Mouse (Mus musculus) gastrocnemius, postnatal 4 days (tissue): ENCODE data around the gene Gse1. TPM values are rescaled to one million over a fixed set of nuclear protein-coding genes. Genes with fewer than 3 reads are reported as not detected.
A peak's percentile ranks its signal among the peaks of the same experiment; 100 is the strongest.
"Not testable (repeated sequence)": the region's sequence is repeated elsewhere in the genome, so short reads cannot be mapped to it uniquely, and the experiment has no call there.

Experiments used
- DNase-seq, 2 experiments: peaks; one replicate each; pipeline ENCODE4 v3.0.0; 2021 to 2022; ENCODE audit warnings: low spot score in 2 of 2, mixed read lengths in 2 of 2
- total RNA-seq, 2 experiments: library from RNA; stranded (reverse); gene quantifications; 2 replicates each; pipeline ENCODE4 v1.2.3; 2021

Gene Gse1
- total RNA-seq, 2 experiments from 2014 or later, result 45.9 to 48.7 TPM

DNA sequence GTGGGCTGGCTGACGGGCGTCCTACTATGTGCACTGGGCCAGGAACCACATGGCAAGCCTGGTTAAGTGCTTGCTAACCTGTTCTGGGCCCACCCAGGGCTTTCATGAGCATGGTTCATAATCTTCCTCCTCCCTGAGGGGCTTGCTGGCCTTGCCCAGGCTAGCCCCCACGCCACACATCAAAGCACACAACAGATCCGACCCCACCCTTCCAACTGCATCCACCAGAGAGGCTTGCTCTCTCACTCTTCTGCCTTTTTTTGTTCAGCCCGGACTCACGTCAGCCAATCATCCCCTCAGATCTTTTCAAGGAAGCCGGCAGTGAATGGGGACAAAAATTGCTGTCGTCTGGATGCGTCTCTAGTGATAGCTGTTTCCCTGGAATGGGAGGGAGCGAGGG, 112.9 kb downstream of the Gse1 start:
- DNase-seq, result no peak

GRCm38 (mm10) chr8:120342847-120343548, 114.7 kb downstream of the Gse1 start:
- DNase-seq, result no peak

- no peak for DNase-seq
Observed at GRCm38 (mm10) chr8:120343582-120343981, 115.3 kb downstream of the Gse1 start.

DNA sequence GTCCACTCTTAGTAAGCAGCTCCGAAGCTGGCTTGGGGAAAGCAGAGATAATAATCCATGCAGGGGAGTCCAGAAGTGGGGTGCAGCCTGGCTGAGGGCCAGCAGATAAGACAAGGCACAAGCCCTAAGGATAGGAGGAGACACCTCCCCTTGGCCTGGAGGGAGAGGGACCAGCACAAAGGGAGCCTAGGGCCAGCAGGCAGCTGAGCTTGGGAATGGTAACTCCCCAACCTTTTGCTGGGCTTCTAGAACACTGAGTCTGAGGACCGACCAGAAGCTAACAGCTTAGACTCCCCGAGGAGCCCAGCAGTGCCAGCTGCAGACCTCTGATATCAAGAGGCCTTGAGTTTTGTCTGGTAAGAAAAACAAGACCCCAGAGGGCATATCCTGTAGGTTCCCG, 115.9 kb downstream of the Gse1 start:
- no peak for DNase-seq

- no peak for DNase-seq
Observed at GRCm38 (mm10) chr8:120344583-120344982, 116.3 kb downstream of the Gse1 start.

DNA sequence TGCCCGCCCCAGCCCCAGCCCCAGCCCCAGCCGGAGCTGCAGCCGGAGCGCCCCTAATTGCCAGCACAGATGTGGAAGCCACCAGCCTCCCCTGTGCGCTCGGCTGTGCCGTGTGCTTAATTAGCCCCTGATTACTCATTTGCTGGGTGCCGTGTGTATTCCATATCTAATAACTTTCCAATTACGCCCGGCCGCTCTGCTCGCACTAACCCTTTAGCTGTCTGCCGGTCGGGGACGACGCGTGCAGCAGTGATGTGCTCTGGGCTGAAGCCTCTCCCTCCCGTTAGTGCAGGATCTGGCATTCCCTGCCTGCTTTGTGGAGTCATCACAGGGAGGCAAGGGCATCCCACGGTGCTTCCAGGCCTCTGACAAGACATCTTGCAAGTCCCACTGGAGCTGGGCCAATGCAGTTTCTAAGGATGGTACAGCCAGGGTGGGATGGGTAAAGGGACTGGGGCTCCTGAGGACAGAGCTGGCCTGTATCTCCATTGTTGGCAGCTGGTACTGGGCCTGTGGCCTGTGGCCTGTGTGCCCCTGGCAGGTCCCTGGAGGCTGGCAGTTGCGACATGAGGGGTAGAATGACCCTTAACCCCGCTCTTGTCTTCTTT, 119.6 kb downstream of the Gse1 start:
- DNase-seq, result no peak

- no peak for DNase-seq
Observed at GRCm38 (mm10) chr8:120348922-120349321, 120.7 kb downstream of the Gse1 start.

DNA sequence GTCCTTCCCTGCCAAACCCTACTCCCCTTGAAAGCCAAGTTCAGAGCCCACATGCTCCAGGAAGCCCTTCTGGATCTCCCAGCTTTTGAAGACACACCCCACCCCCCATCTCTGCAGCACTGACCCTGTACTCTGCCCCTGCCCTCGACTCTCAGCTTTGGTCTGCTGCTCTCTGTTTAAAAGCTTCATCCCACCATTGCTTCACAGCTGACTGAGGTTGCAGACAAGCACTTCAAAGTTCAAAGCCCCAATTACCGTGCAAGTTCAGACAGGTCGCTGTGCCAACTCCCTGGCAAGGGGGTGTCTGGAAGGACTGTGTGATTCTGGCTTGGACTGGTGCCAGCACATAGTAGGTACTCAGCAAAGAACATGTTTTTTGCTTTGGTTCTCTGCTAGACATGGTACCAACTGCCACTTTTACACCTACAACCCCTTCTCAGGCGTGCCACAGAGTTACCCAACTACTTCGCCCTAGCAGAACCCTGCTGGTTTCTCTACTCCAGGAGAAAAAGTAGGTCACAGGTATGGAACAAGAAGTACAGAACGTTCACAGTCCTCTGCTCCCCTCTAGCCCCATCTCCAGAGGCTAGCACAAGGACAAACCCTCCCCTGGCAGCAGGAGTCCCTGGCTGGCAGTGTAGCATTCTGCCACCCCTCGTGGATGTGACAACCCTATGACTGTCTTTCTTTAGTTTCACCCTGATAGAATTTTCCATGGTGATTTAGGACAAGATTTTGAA, 123.2 kb downstream of the Gse1 start:
- DNase-seq, result no peak

GRCm38 (mm10) chr8:120352096-120352495, 123.8 kb downstream of the Gse1 start:
- DNase-seq, result no peak

DNA sequence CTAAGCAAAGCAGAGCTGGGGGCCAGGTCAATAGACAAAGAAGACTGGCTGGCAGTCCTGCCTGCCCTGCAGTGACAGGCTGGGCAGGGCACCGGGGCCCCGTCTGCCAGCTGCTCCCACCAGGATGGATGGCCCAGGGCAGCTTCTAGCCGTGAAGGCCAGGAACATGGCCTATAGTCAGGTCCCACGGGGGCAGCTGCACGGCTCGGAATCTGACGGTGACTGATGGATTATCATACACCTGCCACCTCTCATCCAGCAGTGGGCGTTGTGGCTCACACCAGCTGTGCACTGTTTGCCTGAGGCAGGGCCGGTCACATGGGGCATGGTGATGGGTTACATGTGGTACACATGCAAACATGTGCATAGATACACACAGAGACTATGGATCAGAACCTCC, 127.8 kb downstream of the Gse1 start:
- DNase-seq, result no peak

- no peak for DNase-seq
Observed at GRCm38 (mm10) chr8:120357504-120357903, 129.2 kb downstream of the Gse1 start.

GRCm38 (mm10) chr8:120361301-120361700, 133.0 kb downstream of the Gse1 start:
- no peak for DNase-seq

GRCm38 (mm10) chr8:120363552-120364071, 135.4 kb downstream of the Gse1 start:
- DNase-seq, result no peak

DNA sequence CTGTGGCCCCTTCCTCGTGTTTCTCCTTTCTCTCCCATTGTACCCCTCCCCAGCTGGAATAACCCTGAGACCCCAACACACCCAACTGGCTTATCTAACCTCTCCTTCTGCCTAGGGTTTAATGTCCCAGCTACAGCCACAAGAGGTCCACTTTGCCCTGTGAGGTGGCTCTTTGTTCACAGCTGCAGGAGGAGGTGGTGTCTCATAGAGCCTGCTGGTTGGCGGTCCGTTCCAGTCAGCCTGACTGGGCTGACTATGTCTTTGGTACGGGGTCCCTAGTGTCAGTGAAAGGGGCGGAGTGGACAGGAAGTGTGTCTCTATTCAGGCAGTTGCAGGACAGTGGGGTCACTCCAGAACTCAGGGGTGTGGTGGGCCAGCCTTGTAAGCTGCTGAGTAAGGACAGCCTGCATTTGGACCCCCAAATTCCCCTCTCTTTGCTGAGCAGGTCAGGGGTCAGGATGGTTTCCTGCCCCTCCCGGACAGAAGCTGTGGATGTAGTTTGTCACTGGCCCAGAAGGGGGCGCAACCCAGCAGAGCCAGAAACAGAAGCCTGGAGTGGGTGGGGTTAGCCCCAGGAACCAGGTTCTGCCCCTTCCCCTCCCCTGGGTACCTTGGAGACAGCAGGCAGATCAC, 136.0 kb downstream of the Gse1 start:
- DNase-seq, result peak in 1 of 2 experiments; percentile 54

GRCm38 (mm10) chr8:120366840-120367239, 138.6 kb downstream of the Gse1 start:
- DNase-seq, result no peak

DNA sequence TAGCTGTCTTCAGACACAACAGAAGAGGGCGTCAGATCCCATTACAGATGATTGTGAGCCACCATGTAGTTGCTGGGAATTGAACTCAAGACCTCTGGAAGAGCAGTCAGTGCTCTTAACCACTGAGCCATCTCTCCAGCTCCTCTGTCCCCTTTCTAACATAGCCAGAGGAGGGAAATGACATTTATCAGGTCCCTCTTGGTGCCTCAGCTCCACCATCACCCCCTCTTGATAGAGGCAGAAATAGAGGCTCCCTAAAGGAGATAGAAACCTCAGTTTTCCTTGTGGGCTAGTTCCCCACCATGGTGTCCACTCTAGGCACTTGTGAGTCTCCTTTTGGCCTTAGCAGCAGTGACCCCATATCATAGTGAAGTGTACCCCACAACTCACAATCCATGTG, 139.9 kb downstream of the Gse1 start:
- DNase-seq, result not testable (repeated sequence)

- DNase-seq, result peak; percentile 69 to 88
Observed at GRCm38 (mm10) chr8:120368814-120369649, 140.8 kb downstream of the Gse1 start.

DNA sequence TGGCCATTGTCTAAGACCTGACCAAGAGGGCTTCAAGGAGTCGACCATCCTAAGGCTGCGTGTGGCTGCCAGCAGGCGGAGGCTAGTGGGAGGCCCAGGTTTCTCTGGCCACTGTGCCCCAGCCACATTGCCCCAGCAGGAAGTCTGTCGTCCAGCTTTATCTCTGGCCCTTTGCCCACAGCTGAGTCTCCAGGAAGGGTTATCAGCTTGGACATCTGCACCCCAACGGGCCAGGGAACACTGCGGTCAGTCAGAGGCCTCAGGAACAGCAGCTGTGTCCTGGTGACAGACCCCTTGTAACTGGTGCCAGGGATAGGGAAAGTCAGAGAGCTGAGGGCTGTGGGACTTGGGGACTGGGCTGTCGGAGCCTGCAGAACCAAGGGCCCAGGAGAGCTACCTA, 141.7 kb downstream of the Gse1 start:
- DNase-seq, result peak in 1 of 2 experiments; percentile 52

- no peak for DNase-seq
Observed at GRCm38 (mm10) chr8:120370461-120370860, 142.2 kb downstream of the Gse1 start.

- DNase-seq, result no peak
Observed at GRCm38 (mm10) chr8:120371146-120371545, 142.9 kb downstream of the Gse1 start.
